Mouse (Mus musculus) kidney, adult 11 months (tissue): ENCODE data around the gene Nubp2.

ENCODE experiments used
- DNase-seq: peaks from one replicate; pipeline ENCODE4 v3.0.0; 2022

Gene Nubp2

GRCm38 (mm10) chr17:24858967-24859366 is 27.2 kb downstream of the Nubp2 start:
- no peak for DNase-seq

- DNase-seq: peak; percentile 93
Measured at GRCm38 (mm10) chr17:24857831-24858470, 28.2 kb downstream of the Nubp2 start.

- no peak for DNase-seq
Measured at GRCm38 (mm10) chr17:24856589-24856988, 29.6 kb downstream of the Nubp2 start.

GRCm38 (mm10) chr17:24855838-24856464 is 30.2 kb downstream of the Nubp2 start:
- DNase-seq: peak; percentile 63

GRCm38 (mm10) chr17:24851381-24852125 is 34.6 kb downstream of the Nubp2 start:
- no peak for DNase-seq

- no peak for DNase-seq
Measured at GRCm38 (mm10) chr17:24850773-24851127, 35.4 kb downstream of the Nubp2 start.

GRCm38 (mm10) chr17:24850065-24850772 is 35.9 kb downstream of the Nubp2 start, which contains the start of gene Fahd1:
Gene Fahd1 (minus strand): TSS chr17:24850364.
- peak; percentile 99 for DNase-seq

GRCm38 (mm10) chr17:24849733-24850064 is 36.5 kb downstream of the Nubp2 start:
- DNase-seq: no peak

- DNase-seq: peak; percentile 77
Measured at GRCm38 (mm10) chr17:24848600-24849031, 37.5 kb downstream of the Nubp2 start.

GRCm38 (mm10) chr17:24847386-24847785 is 38.8 kb downstream of the Nubp2 start:
- DNase-seq: peak; percentile 87

GRCm38 (mm10) chr17:24844525-24844924 is 41.6 kb downstream of the Nubp2 start:
- no peak for DNase-seq

GRCm38 (mm10) chr17:24842631-24843030 is 43.5 kb downstream of the Nubp2 start:
- DNase-seq: peak; percentile 50

GRCm38 (mm10) chr17:24841133-24841532 is 45.0 kb downstream of the Nubp2 start:
- DNase-seq: peak; percentile 74

- DNase-seq: no peak
Measured at GRCm38 (mm10) chr17:24840341-24840740, 45.8 kb downstream of the Nubp2 start.

- no peak for DNase-seq
Measured at GRCm38 (mm10) chr17:24839842-24840241, 46.3 kb downstream of the Nubp2 start, which contains the start of gene Hagh. Gene Hagh (plus strand): TSS chr17:24840143.
